Mouse (Mus musculus): ENCODE results near the gene Gm11020. TPM values are rescaled to one million over a fixed set of nuclear protein-coding genes. Genes with fewer than 3 reads are reported as not detected.

Gm11020 gene
- polyA plus RNA-seq (2014; fragmentation: Illumina TruSeq; extraction: RNeasy Lipid Tissue Mini Kit (QIAGEN cat#74804); ENCODE audit: low read depth, low replicate concordance): not detected

DNA sequence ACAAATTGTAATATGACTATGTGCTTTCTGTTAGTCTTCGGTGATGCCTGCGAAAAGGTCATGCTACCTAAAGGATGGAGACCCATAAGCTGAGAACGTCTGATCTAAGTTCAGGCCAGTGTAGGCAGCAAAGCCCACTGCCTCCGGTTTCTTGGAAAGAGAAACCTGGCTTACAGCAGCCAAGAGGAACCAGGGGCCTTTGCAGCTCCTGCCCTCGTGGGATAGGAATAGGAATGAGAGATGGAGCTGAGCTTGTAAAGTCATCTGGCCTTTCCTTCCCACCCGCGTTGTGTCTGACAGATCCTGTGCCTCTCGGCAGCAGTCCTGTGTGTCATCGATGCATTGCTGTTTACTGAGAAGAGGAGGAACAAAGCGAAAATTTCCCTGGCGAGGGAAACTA, at the start of gene Gm11020:
TSS of gene Gm11020 (plus strand) at position 301 of the 400 bp plus-strand sequence.

DNA sequence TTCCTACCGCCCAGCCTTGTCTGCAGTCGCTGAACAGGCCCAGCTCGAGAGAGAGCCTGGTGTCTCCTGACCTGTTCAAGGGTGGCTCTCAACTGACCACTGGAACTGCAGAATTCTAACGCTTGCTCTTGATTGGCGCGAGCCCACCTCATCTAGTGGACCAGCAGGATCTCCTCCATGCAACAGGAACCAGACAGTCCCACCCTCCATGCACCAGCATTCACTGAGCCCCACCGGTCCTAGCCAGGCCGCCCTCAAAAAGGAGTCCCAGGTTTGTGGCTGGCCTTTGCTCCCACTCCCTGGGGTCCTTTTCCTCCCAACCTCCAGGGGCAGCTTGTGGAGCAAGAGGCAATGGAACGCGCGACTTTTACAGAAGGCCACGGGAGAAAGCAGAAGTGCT, 28.3 kb upstream of the Gm11020 start, which contains the start of gene Cmtm2a:
TSS of gene Cmtm2a (minus strand) at position 101 of the 400 bp plus-strand sequence.

DNA sequence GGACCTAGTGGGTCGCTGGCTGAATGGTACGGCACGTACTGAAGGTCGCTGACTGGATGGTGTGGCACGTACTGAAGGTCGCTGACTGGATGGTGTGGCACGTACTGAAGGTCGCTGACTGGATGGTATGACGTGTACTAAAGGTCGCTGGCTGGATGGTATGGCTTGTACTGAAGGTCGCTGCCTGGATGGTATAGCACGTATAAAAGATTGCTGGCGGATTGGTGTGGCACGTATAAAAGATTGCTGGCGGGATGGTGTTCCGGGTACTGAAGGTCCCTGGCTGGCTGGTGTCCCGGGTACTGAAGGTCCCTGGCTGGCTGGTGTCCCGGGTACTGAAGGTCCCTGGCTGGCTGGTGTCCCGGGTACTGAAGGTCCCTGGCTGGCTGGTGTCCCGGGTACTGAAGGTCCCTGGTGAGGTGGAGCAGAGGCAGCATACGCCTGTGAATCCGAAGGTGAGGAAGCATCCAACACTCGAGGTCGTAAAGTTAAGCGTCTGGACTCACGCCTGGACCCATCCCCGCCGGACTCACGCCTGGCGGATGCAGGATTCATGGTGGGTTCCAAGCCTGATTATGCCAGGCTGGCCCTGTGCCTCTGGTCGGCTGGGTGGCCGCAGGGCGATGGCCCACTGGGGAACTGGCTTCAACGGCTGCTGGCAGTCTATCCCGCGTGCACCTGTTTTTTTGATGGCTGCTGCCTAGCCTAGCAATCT, 11.8 kb upstream of the Gm11020 start, which contains the start of the genes Gm45711 and Cmtm1:
TSS of gene Gm45711 (minus strand) at position 641 of the 715 bp plus-strand sequence.
TSS of gene Cmtm1 (minus strand) at position 705 of the 715 bp plus-strand sequence.

DNA sequence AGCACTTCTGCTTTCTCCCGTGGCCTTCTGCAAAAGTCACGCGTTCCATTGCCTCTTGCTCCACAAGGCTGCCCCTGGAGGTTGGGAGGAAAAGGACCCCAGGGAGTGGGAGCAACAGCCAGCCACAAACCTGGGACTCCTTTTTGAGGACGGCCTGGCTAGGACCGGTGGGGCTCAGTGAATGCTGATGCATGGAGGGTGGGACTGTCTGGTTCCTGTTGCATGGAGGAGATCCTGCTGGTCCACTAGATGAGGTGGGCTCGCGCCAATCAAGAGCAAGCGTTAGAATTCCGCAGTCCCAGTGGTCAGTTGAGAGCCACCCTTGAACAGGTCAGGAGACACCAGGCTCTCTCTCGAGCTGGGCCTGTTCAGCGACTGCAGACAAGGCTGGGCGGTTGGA, 563 bp downstream of the Gm11020 start, which contains the start of gene Cmtm2b:
TSS of gene Cmtm2b (plus strand) at position 301 of the 400 bp plus-strand sequence.

DNA sequence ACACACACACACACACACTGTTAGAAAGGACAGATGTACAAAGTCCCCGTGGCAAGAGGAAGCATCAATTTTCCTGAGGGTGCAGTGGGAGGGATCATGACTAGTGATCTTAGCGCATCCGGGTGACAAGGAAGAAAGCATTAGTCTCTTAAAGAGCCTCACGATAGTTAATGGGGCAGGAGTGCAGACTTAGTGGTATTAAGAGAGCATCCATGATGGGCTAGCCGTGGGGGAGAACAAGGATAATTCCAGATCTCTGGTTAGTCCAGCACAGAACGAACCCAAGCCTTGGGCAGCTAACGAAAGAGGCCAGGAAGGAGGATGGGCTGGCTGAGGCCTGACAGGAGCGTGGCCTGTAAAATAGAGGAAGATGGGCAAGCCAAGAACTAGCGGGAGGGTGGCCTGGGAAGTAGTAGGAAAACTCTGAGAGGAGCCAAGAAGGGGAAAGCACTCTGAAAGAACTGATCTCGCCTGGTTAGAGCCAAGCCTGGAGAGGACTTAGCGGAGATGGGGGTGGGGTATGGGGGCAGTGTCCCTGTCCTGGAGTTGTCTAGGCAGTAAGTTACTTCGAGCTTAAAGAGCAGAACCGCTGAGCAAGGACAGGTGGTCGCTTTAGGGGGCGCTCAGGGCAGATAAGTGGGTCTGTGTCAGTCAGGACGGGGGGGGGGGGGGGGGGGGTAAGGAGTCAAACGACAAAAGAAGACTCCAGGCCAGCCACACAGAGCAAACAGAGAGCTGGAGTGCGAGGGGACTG, 18.0 kb downstream of the Gm11020 start, which contains the start of gene Cmtm3:
TSS of gene Cmtm3 (plus strand) at position 182 of the 754 bp plus-strand sequence.

Other genes starting within 250 kb of the Gm11020 start
- 67.2 TPM for gene Cdh5, start 219.9 kb upstream of the Gm11020 start, polyA plus RNA-seq (2014; fragmentation: Illumina TruSeq; extraction: RNeasy Lipid Tissue Mini Kit (QIAGEN cat#74804); ENCODE audit: low read depth, low replicate concordance)
- 0.37 TPM for gene Bean1, start 151.1 kb upstream of the Gm11020 start, polyA plus RNA-seq (2014; fragmentation: Illumina TruSeq; extraction: RNeasy Lipid Tissue Mini Kit (QIAGEN cat#74804); ENCODE audit: low read depth, low replicate concordance)
- 36.2 TPM for gene Tk2, start 73.0 kb upstream of the Gm11020 start, polyA plus RNA-seq (2014; fragmentation: Illumina TruSeq; extraction: RNeasy Lipid Tissue Mini Kit (QIAGEN cat#74804); ENCODE audit: low read depth, low replicate concordance)
- 27.2 TPM for gene Cklf, start 70.7 kb upstream of the Gm11020 start, polyA plus RNA-seq (2014; fragmentation: Illumina TruSeq; extraction: RNeasy Lipid Tissue Mini Kit (QIAGEN cat#74804); ENCODE audit: low read depth, low replicate concordance)
- 18.3 TPM for gene Cmtm2a, start 28.4 kb upstream of the Gm11020 start, polyA plus RNA-seq (2014; fragmentation: Illumina TruSeq; extraction: RNeasy Lipid Tissue Mini Kit (QIAGEN cat#74804); ENCODE audit: low read depth, low replicate concordance)
- gene Gm45711, start 11.5 kb upstream of the Gm11020 start, polyA plus RNA-seq (2014; fragmentation: Illumina TruSeq; extraction: RNeasy Lipid Tissue Mini Kit (QIAGEN cat#74804); ENCODE audit: low read depth, low replicate concordance): 1.7 TPM
- not detected for gene Cmtm1, start 11.4 kb upstream of the Gm11020 start, polyA plus RNA-seq (2014; fragmentation: Illumina TruSeq; extraction: RNeasy Lipid Tissue Mini Kit (QIAGEN cat#74804); ENCODE audit: low read depth, low replicate concordance)
- gene Cmtm2b, start 663 bp downstream of the Gm11020 start, polyA plus RNA-seq (2014; fragmentation: Illumina TruSeq; extraction: RNeasy Lipid Tissue Mini Kit (QIAGEN cat#74804); ENCODE audit: low read depth, low replicate concordance): 10.0 TPM
- 41.5 TPM for gene Cmtm3, start 17.8 kb downstream of the Gm11020 start, polyA plus RNA-seq (2014; fragmentation: Illumina TruSeq; extraction: RNeasy Lipid Tissue Mini Kit (QIAGEN cat#74804); ENCODE audit: low read depth, low replicate concordance)
- gene Cmtm4, start 74.2 kb downstream of the Gm11020 start, polyA plus RNA-seq (2014; fragmentation: Illumina TruSeq; extraction: RNeasy Lipid Tissue Mini Kit (QIAGEN cat#74804); ENCODE audit: low read depth, low replicate concordance): 36.8 TPM
- gene Dync1li2, start 121.5 kb downstream of the Gm11020 start, polyA plus RNA-seq (2014; fragmentation: Illumina TruSeq; extraction: RNeasy Lipid Tissue Mini Kit (QIAGEN cat#74804); ENCODE audit: low read depth, low replicate concordance): 51.8 TPM
- 1.2 TPM for gene Terb1, start 188.3 kb downstream of the Gm11020 start, polyA plus RNA-seq (2014; fragmentation: Illumina TruSeq; extraction: RNeasy Lipid Tissue Mini Kit (QIAGEN cat#74804); ENCODE audit: low read depth, low replicate concordance)
- 51.1 TPM for gene Nae1, start 213.1 kb downstream of the Gm11020 start, polyA plus RNA-seq (2014; fragmentation: Illumina TruSeq; extraction: RNeasy Lipid Tissue Mini Kit (QIAGEN cat#74804); ENCODE audit: low read depth, low replicate concordance)
- gene Car7, start 213.1 kb downstream of the Gm11020 start, polyA plus RNA-seq (2014; fragmentation: Illumina TruSeq; extraction: RNeasy Lipid Tissue Mini Kit (QIAGEN cat#74804); ENCODE audit: low read depth, low replicate concordance): 12.7 TPM